Mouse (Mus musculus): ENCODE results near the gene Acot6. TPM values are rescaled to one million over a fixed set of nuclear protein-coding genes. Genes with fewer than 3 reads are reported as not detected.
A peak's percentile ranks its signal among the peaks of the same experiment; 100 is the strongest.

Acot6 gene
- polyA plus RNA-seq, 1 experiment = 0.25 TPM

GRCm38 (mm10) chr12:84137131-84137530, 36.7 kb downstream of the Acot6 start:
- no peak for TF ChIP-seq MAX (IDR thresholded peaks at IDR 0.05)
- no peak for TF ChIP-seq MYOD1 (IDR thresholded peaks at IDR 0.05; ENCODE audit: control insufficient read depth, insufficient read length, low read depth)
- TF ChIP-seq MYOG (IDR thresholded peaks at IDR 0.05; ENCODE audit: control insufficient read depth, extremely low read depth, insufficient read length) = no peak
- no peak overlapping the region for H3ac ChIP-seq (ENCODE audit: control insufficient read depth, insufficient read length, low read depth)
- no peaks in the 10 kb centered on the region for H3K79me3 ChIP-seq (ENCODE audit: low read depth)
- H3K27me3 ChIP-seq (ENCODE audit: control insufficient read depth, insufficient read depth, insufficient read length) = no peaks in the 10 kb centered on the region
- peaks cover 15% of the 10 kb centered on the region for H3K36me3 ChIP-seq (ENCODE audit: control insufficient read depth, insufficient read depth)
- H3K79me2 ChIP-seq (ENCODE audit: control insufficient read depth, insufficient read depth) = no peaks in the 10 kb centered on the region
- no peak overlapping the region for H3K4me3 ChIP-seq (ENCODE audit: insufficient read depth, poor library complexity, severe bottlenecking)

- no peak overlapping the region for H3ac ChIP-seq (ENCODE audit: control insufficient read depth, insufficient read length, low read depth)
- H3K4me3 ChIP-seq (ENCODE audit: insufficient read depth, poor library complexity, severe bottlenecking) = no peak overlapping the region
- TF ChIP-seq FOSL1 (IDR thresholded peaks at IDR 0.05; ENCODE audit: insufficient read depth, low read length, poor library complexity, severe bottlenecking) (no peak), MYOD1 (IDR thresholded peaks at IDR 0.05; ENCODE audit: control insufficient read depth, insufficient read length, low read depth) (no peak), CEBPB (IDR thresholded peaks at IDR 0.05; ENCODE audit: low read depth) (no peak), USF1 (IDR thresholded peaks at IDR 0.05; ENCODE audit: low read depth) (no peak), MAX (IDR thresholded peaks at IDR 0.05) (no peak)
- no peaks in the 10 kb centered on the region for H3K27me3 ChIP-seq (ENCODE audit: control insufficient read depth, insufficient read depth, insufficient read length)
- H3K79me3 ChIP-seq (ENCODE audit: low read depth) = no peaks in the 10 kb centered on the region
- H3K79me2 ChIP-seq (ENCODE audit: control insufficient read depth, insufficient read depth) = no peaks in the 10 kb centered on the region
- H3K36me3 ChIP-seq (ENCODE audit: control insufficient read depth, insufficient read depth) = peaks cover 15% of the 10 kb centered on the region
Measured at GRCm38 (mm10) chr12:84140135-84140534, 39.7 kb downstream of the Acot6 start.

- H3K4me3 ChIP-seq (ENCODE audit: insufficient read depth, poor library complexity, severe bottlenecking) = no peak overlapping the region
- H3K36me3 ChIP-seq (ENCODE audit: control insufficient read depth, insufficient read depth) = peaks cover 18% of the 10 kb centered on the region
- no peaks in the 10 kb centered on the region for H3K79me3 ChIP-seq (ENCODE audit: low read depth)
- no peaks in the 10 kb centered on the region for H3K27me3 ChIP-seq (ENCODE audit: control insufficient read depth, insufficient read depth, insufficient read length)
- TF ChIP-seq USF1 (IDR thresholded peaks at IDR 0.05; ENCODE audit: low read depth) = no peak
- no peaks in the 10 kb centered on the region for H3K79me2 ChIP-seq (ENCODE audit: control insufficient read depth, insufficient read depth)
- no peak overlapping the region for H3ac ChIP-seq (ENCODE audit: control insufficient read depth, insufficient read length, low read depth)
Measured at GRCm38 (mm10) chr12:84141271-84141670, 40.8 kb downstream of the Acot6 start.

- H3K4me3 ChIP-seq (ENCODE audit: insufficient read depth, poor library complexity, severe bottlenecking) = no peak overlapping the region
- TF ChIP-seq MYOD1 (IDR thresholded peaks at IDR 0.05; ENCODE audit: control insufficient read depth, insufficient read length, low read depth) = peak; percentile 93
- TF ChIP-seq USF1 (IDR thresholded peaks at IDR 0.05; ENCODE audit: low read depth) = no peak
- no peak for TF ChIP-seq CEBPB (IDR thresholded peaks at IDR 0.05; ENCODE audit: low read depth)
- TF ChIP-seq FOSL1 (IDR thresholded peaks at IDR 0.05; ENCODE audit: insufficient read depth, low read length, poor library complexity, severe bottlenecking) = no peak
- no peaks in the 10 kb centered on the region for H3K79me2 ChIP-seq (ENCODE audit: control insufficient read depth, insufficient read depth)
- no peak overlapping the region for H3ac ChIP-seq (ENCODE audit: control insufficient read depth, insufficient read length, low read depth)
- no peaks in the 10 kb centered on the region for H3K27me3 ChIP-seq (ENCODE audit: control insufficient read depth, insufficient read depth, insufficient read length)
- peaks cover 20% of the 10 kb centered on the region for H3K36me3 ChIP-seq (ENCODE audit: control insufficient read depth, insufficient read depth)
- H3K79me3 ChIP-seq (ENCODE audit: low read depth) = no peaks in the 10 kb centered on the region
Measured at GRCm38 (mm10) chr12:84142281-84143050, 42.0 kb downstream of the Acot6 start.

- Histone ChIP-seq H3ac (ENCODE audit: control insufficient read depth, insufficient read length, low read depth) (no peak within 1 kb of the TSS), H3K36me3 (ENCODE audit: control insufficient read depth, insufficient read depth) (peaks cover 37% of the 10 kb centered on the region), H3K79me2 (ENCODE audit: control insufficient read depth, insufficient read depth) (no peaks in the 10 kb centered on the region), H3K4me3 (ENCODE audit: insufficient read depth, poor library complexity, severe bottlenecking) (no peak within 1 kb of the TSS), H3K27me3 (ENCODE audit: control insufficient read depth, insufficient read depth, insufficient read length) (no peaks in the 10 kb centered on the region), H3K79me3 (ENCODE audit: low read depth) (no peaks in the 10 kb centered on the region)
- TF ChIP-seq CEBPB (IDR thresholded peaks at IDR 0.05; ENCODE audit: low read depth) (no peak), FOSL1 (IDR thresholded peaks at IDR 0.05; ENCODE audit: insufficient read depth, low read length, poor library complexity, severe bottlenecking) (no peak), MYOD1 (IDR thresholded peaks at IDR 0.05; ENCODE audit: control insufficient read depth, insufficient read length, low read depth) (no peak), CTCF (IDR thresholded peaks at IDR 0.05; ENCODE audit: control insufficient read depth, insufficient read depth, insufficient read length) (no peak), USF1 (IDR thresholded peaks at IDR 0.05; ENCODE audit: low read depth) (no peak)
Measured at GRCm38 (mm10) chr12:84147954-84148621, 47.6 kb downstream of the Acot6 start, which contains the start of gene Pnma1. TSS of gene Pnma1 (minus strand) at chr12:84148489.

GRCm38 (mm10) chr12:84148622-84149012, 48.2 kb downstream of the Acot6 start:
- Histone ChIP-seq H3K79me2 (ENCODE audit: control insufficient read depth, insufficient read depth) (no peaks in the 10 kb centered on the region), H3K4me3 (ENCODE audit: insufficient read depth, poor library complexity, severe bottlenecking) (no peak overlapping the region), H3K27me3 (ENCODE audit: control insufficient read depth, insufficient read depth, insufficient read length) (no peaks in the 10 kb centered on the region), H3K36me3 (ENCODE audit: control insufficient read depth, insufficient read depth) (peaks cover 42% of the 10 kb centered on the region), H3K79me3 (ENCODE audit: low read depth) (no peaks in the 10 kb centered on the region), H3ac (ENCODE audit: control insufficient read depth, insufficient read length, low read depth) (no peak overlapping the region)
- TF ChIP-seq MAX (IDR thresholded peaks at IDR 0.05) = no peak
- no peak for TF ChIP-seq FOSL1 (IDR thresholded peaks at IDR 0.05; ENCODE audit: insufficient read depth, low read length, poor library complexity, severe bottlenecking)
- TF ChIP-seq USF1 (IDR thresholded peaks at IDR 0.05; ENCODE audit: low read depth) = no peak
- no peak for TF ChIP-seq CEBPB (IDR thresholded peaks at IDR 0.05; ENCODE audit: low read depth)
- TF ChIP-seq MYOG (IDR thresholded peaks at IDR 0.05; ENCODE audit: control insufficient read depth, extremely low read depth, insufficient read length) = no peak
- no peak for TF ChIP-seq MYOD1 (IDR thresholded peaks at IDR 0.05; ENCODE audit: control insufficient read depth, insufficient read length, low read depth)
- TF ChIP-seq CTCF (IDR thresholded peaks at IDR 0.05; ENCODE audit: control insufficient read depth, insufficient read depth, insufficient read length) = no peak
